Mouse (Mus musculus) olfactory bulb, adult 2 months (tissue): ENCODE measurements around the gene Tm9sf1. TPM values are rescaled to one million over a fixed set of nuclear protein-coding genes. Genes with fewer than 3 reads are reported as not detected.

ENCODE experiments used
- H3K27ac ChIP-seq: fragments of 200-500 bp; 2 replicates; pipeline ENCODE4 v1.5.1; 2012; ENCODE audit warnings: low read depth, low read length; ENCODE audit not compliant: insufficient read depth
- H3K4me1 ChIP-seq: fragments of 200-500 bp; 2 replicates; pipeline ENCODE4 v1.6.1; 2012; ENCODE audit warnings: low read length; ENCODE audit not compliant: control insufficient read depth, insufficient read depth
- H3K4me3 ChIP-seq: fragments of 200-500 bp; 2 replicates; pipeline ENCODE4 v1.5.1; 2012; ENCODE audit warnings: mild to moderate bottlenecking, low read depth, low read length, moderate library complexity; ENCODE audit not compliant: insufficient read depth
- CTCF ChIP-seq: fragments of 200-500 bp; IDR thresholded peaks from 2 replicates; pipeline ENCODE4 v1.5.1; 2012; ENCODE audit warnings: low read depth, mild to moderate bottlenecking, low read length, moderate library complexity; ENCODE audit not compliant: insufficient read depth
- POLR2A ChIP-seq: fragments of 200-500 bp; IDR thresholded peaks from 2 replicates; pipeline ENCODE4 v1.6.1; 2012; ENCODE audit warnings: mild to moderate bottlenecking, low read depth, low read length, moderate library complexity; ENCODE audit not compliant: insufficient read depth
- WGBS: fragments of 180-500 bp; shearing (Covaris S2); methylation state at CpG from one replicate; pipeline ENCODE4 v1.1.7; 2018; 5-methylcytosine and 5-hydroxymethylcytosine counted together
- polyA plus RNA-seq: library from polyadenylated mRNA; stranded (reverse); fragments of >200 nt; gene quantifications from 2 replicates; pipeline ENCODE4 v1.2.4, GENCODE M21; 2012; ENCODE audit warnings: low replicate concordance; ENCODE audit not compliant: missing spikeins, insufficient read depth, insufficient read length

Gene Tm9sf1
- polyA plus RNA-seq, 1 experiment = not detected

GRCm38 (mm10) chr14:55586149-55586548, 57.5 kb downstream of the Tm9sf1 start:
- Histone ChIP-seq H3K4me1 (peaks cover 3% of the 10 kb centered on the region), H3K27ac (no peak overlapping the region), H3K4me3 (no peak overlapping the region)
- no peak for TF ChIP-seq CTCF
- no peak for TF ChIP-seq POLR2A
- WGBS = 96% methylated on average over 2 of the region's 2 CpGs

Other genes starting within 250 kb of the Tm9sf1 start
- not detected in 2 replicates for gene Dhrs4, start 165.0 kb downstream of the Tm9sf1 start, polyA plus RNA-seq
- gene Carmil3, start 153.2 kb downstream of the Tm9sf1 start, polyA plus RNA-seq = not detected in 2 replicates
- gene Cpne6, start 133.4 kb downstream of the Tm9sf1 start, polyA plus RNA-seq = 357 TPM in 1 of 2 replicates, not detected in the other
- not detected in 2 replicates for gene Nrl, start 118.8 kb downstream of the Tm9sf1 start, polyA plus RNA-seq
- gene Pck2, start 103.5 kb downstream of the Tm9sf1 start, polyA plus RNA-seq = not detected in 2 replicates
- not detected in 2 replicates for gene Dcaf11, start 83.8 kb downstream of the Tm9sf1 start, polyA plus RNA-seq
- gene A730061H03Rik, start 83.4 kb downstream of the Tm9sf1 start, polyA plus RNA-seq = not detected in 2 replicates
- gene Fitm1, start 68.2 kb downstream of the Tm9sf1 start, polyA plus RNA-seq = not detected in 2 replicates
- gene Psme1, start 65.7 kb downstream of the Tm9sf1 start, polyA plus RNA-seq = not detected in 2 replicates
- gene Emc9, start 58.5 kb downstream of the Tm9sf1 start, polyA plus RNA-seq = not detected in 2 replicates
- gene Psme2, start 52.7 kb downstream of the Tm9sf1 start, polyA plus RNA-seq = not detected in 2 replicates
- gene Rnf31, start 52.1 kb downstream of the Tm9sf1 start, polyA plus RNA-seq = not detected in 2 replicates
- not detected in 2 replicates for gene Irf9, start 40.2 kb downstream of the Tm9sf1 start, polyA plus RNA-seq
- not detected in 2 replicates for gene Rec8, start 25.8 kb downstream of the Tm9sf1 start, polyA plus RNA-seq
- gene Ipo4, start 7.8 kb downstream of the Tm9sf1 start, polyA plus RNA-seq = not detected in 2 replicates
- not detected in 2 replicates for gene Gm49378, start 5.9 kb downstream of the Tm9sf1 start, polyA plus RNA-seq
- not detected in 2 replicates for gene Tssk4, start 6.4 kb upstream of the Tm9sf1 start, polyA plus RNA-seq
- not detected in 2 replicates for gene Mdp1, start 16.7 kb upstream of the Tm9sf1 start, polyA plus RNA-seq
- gene Gmpr2, start 28.1 kb upstream of the Tm9sf1 start, polyA plus RNA-seq = not detected in 2 replicates
- not detected in 2 replicates for gene Nedd8, start 28.3 kb upstream of the Tm9sf1 start, polyA plus RNA-seq
- not detected in 2 replicates for gene Tinf2, start 38.0 kb upstream of the Tm9sf1 start, polyA plus RNA-seq
- gene Tgm1, start 70.1 kb upstream of the Tm9sf1 start, polyA plus RNA-seq = not detected in 2 replicates
- gene Rabggta, start 78.5 kb upstream of the Tm9sf1 start, polyA plus RNA-seq = not detected in 2 replicates
- gene Dhrs1, start 101.9 kb upstream of the Tm9sf1 start, polyA plus RNA-seq = not detected in 2 replicates
- gene Nop9, start 101.9 kb upstream of the Tm9sf1 start, polyA plus RNA-seq = not detected in 2 replicates
- gene Cideb, start 114.7 kb upstream of the Tm9sf1 start, polyA plus RNA-seq = not detected in 2 replicates
- gene Ltb4r2, start 117.6 kb upstream of the Tm9sf1 start, polyA plus RNA-seq = not detected in 2 replicates
- gene Ltb4r1, start 122.2 kb upstream of the Tm9sf1 start, polyA plus RNA-seq = not detected in 2 replicates
- not detected in 2 replicates for gene Adcy4, start 140.3 kb upstream of the Tm9sf1 start, polyA plus RNA-seq
- not detected in 2 replicates for gene Ripk3, start 145.1 kb upstream of the Tm9sf1 start, polyA plus RNA-seq
- not detected in 2 replicates for gene Nfatc4, start 179.3 kb upstream of the Tm9sf1 start, polyA plus RNA-seq
- not detected in 2 replicates for gene Nynrin, start 210.2 kb upstream of the Tm9sf1 start, polyA plus RNA-seq
- gene Cbln3, start 240.6 kb upstream of the Tm9sf1 start, polyA plus RNA-seq = not detected in 2 replicates
- gene Khnyn, start 241.1 kb upstream of the Tm9sf1 start, polyA plus RNA-seq = not detected in 2 replicates